Mouse (Mus musculus): ENCODE measurements around the gene Hspa4.

DNA sequence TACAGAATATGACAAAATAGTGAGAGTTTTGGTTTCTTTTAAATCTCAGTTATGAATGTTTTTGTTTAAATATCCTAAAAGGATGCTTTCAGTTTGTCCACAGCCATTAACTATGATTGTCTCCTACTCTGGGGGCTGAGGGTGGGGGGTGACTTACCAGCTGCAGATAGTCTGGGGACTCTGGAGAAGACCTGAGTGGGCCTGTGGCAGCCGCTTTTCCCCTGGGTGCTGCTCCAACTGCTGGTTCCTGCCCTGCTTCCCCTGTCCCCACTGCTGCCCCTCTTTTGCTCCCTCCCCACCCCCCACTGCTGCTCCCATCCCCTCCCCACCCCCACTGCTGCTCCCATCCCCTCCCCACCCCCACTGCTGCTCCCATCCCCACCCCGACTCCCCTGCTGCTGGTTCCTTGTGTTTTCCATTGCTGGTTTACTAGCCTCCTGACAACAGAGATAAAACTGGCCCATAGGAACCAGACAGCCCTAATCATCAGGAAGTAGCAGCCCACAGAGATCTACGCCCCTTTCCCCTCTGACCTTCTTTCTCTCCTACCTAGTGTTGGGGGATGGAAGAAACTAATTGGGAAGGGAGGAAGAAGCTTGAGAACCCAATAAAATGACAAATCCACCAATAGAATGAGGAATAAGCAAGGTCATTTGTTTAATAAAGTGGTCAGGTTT, 35.4 kb upstream of the Hspa4 start:
- no peak for TF ChIP-seq FLI1 (IDR thresholded peaks at IDR 0.05; ENCODE audit: low read length)
- TF ChIP-seq GATA1 (IDR thresholded peaks at IDR 0.05; ENCODE audit: borderline replicate concordance, low read length), result no peak

Data from megakaryocyte, embryonic 14.5 days (primary cell).